Mouse (Mus musculus): Measurements from ENCODE around the gene Gls. TPM values are rescaled to one million over a fixed set of nuclear protein-coding genes. Genes with fewer than 3 reads are reported as not detected.

Gene Gls
- total RNA-seq, 2 experiments from 2014 or later: 366 to 368 TPM

DNA sequence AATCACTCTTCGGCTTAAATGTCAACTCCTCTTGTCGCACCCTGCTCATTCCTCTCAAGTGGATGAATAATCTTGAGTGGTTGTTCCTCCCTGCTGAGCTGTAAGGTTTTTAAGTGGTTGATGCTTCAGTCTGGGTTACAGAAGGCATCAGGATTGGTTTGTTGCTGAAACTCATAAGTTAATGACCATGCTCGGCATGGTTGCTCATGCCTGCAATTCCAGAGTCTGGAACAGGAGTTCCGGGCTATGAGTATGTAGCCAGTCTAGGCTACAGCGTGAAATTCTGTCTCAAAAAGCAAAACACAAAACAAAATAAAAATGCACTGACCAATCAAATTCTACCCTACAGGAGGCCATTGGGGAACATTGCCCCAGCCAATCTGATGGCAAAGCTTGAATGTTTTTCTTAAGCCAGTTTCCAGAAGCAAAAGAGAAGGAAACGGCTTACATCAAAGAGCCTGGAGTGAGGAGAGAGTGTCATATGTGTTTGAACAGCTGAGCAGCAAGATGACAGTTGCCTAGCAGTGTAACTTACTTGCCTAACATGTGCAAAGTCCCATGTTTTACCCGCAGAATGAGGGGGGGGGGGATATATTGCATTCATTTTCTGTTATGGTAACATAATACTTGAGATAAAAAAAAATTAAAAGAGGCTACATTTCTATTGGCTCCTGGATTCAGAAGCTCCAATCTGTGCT, 18.2 kb upstream of the Gls start:
- DNase-seq (ENCODE audit: low spot score in 2 of 2): no peak

DNA sequence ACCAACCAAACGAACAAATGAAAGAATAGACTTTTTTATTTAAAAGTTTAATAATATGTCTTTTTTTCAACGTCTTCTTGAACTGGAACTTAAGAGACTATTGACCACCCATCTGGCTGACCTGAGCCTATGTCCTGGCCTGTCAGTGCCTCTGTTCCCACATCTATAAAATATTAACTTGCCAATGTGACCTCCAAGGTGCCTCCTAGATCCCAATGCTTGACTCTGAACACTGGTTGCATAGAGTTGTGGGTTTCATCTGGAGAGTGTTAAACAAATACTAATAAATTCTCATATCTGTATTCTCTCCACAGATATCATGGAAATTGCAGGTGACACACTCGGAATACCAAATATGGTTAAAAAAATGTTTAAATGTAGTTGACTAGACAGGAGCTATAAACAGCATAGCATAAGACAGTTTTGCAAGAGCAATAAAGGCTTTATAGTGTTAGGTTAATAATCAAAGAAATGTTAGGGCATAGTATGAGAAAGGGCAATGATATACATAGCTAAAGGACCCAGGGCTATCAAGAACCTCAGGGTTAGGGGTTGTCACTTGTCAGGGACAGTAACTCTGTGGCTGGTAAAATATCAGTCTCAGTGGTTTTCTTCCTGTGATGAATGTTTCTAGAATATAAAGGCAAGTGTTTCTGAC, 16.0 kb upstream of the Gls start:
- no peak for DNase-seq (ENCODE audit: low spot score in 2 of 2)

DNA sequence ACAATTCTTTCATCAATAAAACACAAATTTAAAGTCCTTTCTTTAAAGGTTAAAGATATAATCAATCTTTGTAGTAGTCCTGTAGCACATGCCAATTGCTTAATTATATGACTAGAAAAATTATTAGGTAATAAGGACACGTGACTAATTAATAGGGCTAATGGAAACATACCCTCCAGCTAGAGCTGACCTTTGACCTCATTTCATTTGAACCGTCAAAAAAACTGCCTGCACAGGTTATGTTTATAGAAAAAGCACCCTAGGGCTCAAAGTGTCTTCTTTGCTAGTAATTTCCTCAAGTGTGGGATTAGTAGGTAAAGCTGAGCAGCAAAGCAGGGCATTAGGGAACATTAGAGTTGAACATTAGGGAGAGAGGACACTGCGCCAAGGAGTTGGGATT, 9.2 kb upstream of the Gls start:
- DNase-seq (ENCODE audit: low spot score in 2 of 2): no peak

DNA sequence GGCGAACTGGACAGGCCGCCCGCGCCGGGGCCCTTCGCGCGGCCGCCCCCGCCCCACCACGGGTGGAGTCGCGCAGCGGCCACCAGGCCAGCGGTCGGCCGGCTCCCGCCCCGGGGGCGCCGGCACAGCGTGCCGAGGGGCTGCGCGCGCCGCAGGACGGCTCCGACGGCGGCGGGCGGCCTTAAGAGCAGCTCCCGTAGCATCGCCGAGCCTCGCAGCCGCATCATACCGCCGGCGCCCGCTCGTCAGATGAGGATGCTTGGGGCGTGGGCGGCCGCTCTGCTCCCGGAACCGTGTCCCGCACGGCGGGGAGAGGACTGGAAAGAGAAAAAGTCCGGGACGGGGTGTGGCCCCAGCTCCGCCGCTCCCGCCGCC, 279 bp downstream of the Gls start:
- no peak for DNase-seq (ENCODE audit: low spot score in 2 of 2)

DNA sequence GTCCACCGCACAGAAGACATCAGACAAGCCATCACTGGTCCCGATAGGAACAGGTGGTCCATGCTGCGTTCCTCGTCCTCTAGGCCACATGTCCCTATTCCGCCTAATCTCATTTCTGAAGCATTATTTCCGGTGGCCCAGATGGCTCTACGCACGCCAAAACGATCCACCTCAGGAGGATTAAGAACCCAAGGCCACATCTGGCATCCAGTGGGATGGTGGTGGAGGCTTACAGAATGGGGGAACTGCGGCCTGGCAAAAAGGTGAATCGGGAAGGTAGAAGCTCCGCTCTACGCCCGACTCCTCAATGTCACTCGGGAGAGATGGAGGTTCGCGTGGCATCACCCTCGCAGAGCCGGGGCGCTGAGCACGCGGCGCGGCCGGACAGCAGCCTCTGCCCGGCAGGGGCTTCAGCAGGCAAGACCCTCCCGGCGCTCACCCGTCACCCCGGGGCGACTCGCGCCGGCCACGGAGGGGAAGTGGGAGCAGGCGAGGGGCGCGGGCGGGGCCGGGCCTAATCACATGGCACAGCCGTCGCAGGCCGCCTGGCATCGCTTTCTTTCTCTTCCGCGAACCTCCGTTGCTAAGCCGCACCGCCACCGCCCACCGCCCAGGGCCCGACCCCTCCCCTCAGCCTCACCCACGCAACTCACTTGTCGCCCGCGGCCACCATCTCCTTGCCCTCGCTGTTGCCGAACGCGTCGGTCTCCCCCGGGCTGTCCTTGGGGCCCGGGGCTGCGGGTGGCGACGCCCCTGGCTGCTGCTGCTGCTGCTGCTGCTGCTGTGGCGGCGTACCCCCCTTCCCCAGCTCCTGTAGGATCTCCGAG, 880 bp downstream of the Gls start:
- peak; percentile 47 to 66 for DNase-seq (ENCODE audit: low spot score in 2 of 2)

DNA sequence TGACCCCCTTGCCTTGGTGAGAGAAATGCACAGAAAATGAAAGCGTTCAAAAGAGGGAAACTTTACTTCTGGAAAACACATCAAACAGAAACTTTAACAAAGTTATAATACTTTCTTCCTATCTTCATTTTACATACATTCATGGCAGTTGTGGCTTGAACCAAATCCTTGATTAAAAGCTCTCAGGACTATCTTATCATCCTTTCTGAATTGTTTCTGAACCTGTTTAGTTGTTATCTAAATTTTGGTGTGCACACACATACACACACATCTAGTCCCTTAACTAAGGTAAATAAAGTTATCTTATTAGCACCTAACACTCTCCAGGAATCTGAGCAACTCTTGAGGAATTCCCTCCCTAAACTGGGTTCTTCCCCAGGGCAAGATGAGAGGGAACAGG, 2.6 kb downstream of the Gls start:
- DNase-seq (ENCODE audit: low spot score in 2 of 2): no peak

DNA sequence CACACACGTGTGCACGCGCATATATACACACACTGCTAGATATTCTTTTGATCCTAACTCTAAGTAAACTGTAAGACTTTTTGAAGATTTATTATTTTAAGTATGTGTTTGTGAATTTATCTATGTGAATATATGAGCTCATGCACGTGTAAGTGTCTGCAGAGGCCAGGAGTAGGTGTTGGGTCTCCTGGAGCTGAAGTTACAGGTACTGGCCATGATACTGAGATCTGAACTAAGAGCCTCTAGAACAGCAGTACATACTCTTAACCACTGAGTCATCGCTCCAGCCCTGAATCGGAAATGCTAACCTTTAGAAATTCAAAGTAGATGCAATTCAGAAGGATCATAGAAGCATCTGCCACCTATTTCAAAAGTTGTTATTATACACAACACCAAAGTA, 4.9 kb downstream of the Gls start:
- no peak for DNase-seq (ENCODE audit: low spot score in 2 of 2)

DNA sequence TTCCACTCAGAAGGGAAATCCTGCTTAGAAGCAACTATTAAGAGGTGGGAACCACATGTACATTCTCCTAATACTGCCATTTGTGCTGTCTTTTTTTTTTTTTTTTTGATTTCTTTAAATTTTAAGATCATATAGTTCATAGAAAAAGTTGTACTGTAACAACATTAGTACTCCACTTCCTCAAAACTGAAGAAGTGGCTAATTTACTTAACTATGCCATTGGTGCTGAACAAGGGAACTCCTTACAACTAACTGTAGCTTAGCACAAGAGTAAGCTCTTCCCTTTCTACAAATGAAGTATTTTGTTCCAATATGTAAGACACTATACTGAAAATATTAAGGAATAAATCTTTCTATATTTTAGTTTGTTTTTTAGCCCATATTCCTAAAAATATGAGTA, 6.6 kb downstream of the Gls start:
- no peak for DNase-seq (ENCODE audit: low spot score in 2 of 2)

DNA sequence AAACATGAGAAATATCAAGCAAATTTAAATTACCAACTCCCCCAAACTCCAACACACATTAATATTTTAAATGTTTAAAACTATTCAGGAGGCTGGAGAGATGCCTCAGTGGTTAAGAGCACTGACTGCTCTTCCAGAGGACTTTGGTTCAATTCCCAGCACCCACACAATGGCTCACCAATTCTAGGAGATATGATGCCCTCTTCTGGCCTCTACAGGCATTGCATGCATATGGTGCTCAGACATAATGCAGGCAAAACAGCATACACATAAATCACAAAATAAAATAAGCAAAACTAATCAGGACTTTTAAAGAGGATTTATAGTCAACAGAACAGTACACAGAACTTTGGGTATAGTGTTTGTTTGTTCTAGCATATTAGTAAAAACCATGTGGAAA, 16.3 kb downstream of the Gls start:
- DNase-seq (ENCODE audit: low spot score in 2 of 2): no peak

DNA sequence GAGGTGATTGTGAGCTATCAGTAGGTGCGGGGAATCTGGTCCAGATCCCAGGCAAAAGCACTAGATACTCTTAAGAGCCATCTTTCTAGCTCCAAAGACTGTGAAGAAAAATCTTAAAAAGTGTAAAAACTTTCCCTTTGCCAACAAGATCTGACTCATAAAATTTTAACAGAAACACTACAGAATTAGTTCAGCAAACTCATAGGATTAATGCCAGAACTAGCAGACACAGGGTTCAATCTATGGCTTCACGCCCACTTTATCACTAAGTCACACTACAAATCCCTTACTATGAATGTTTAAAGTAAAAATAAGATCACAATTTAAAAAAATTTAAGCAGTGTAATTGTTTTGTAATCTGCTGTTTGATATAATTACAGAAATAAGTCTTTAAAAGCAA, 50.0 kb downstream of the Gls start:
- no peak for DNase-seq (ENCODE audit: low spot score in 2 of 2)

DNA sequence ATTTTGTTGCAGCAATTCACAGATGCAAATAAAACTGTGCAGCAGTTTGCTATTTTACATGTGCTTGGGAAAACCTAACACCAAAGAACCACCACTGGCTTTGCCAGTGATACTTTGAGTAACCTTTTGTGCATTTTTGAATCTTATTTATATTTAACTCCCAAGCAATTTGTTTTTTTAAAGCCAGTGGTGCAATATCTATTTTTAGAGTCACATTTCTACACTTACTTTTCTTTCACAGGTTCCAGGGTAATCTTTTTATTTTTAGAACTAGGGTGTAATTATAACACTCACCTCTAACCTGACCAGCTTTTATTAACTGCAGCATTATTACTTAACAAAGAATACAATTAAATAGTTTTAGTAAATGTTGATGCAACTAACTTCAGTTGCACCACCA, 51.0 kb downstream of the Gls start:
- no peak for DNase-seq (ENCODE audit: low spot score in 2 of 2)

DNA sequence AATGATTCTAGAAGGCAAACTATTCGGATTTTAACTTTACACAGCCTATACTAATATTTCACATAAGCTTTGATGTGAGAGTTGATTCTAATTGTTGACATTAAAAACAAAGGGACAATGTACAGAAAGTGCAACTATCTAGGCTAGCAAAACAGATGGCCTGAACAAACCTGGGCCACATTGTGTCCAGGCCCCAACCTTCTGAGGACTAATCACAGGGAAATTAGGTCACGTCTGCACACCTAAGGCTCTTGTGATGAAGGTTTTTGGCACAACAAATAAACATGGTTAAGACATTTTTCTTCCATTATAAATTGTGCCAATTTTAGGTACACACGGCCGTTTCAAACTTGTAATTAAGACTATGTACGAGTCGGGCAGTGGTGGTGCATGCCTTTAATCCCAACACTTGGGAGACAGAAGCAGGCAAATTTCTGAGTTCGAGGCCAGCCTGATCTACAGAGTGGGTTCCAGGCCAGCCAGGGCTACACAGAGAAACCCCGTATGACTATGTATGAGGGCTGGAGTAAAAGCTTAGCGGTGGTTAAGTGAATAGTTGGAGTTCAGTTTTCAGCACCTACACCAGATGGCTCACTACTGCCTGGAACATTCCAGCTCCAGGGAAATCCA, 53.0 kb downstream of the Gls start:
- DNase-seq (ENCODE audit: low spot score in 2 of 2): no peak

DNA sequence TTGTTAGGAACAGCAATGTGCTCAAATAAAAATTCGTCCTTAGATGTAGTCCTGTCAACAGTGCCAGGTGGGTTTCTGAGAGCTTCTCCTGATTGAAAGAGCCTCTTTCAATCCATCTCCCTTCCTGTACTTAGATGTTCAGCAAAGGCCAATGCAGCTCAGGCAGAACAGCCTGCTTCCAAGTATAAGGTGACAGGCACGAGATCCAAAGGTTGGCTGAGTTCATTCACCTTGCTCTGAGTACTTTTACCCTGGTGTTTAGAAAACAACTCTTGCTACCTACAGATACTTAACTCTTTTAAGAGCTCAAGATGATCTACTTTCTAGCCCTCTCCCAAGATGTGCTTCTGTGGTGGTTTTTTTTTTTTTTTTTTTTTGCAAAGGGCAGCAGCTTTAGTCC, 56.0 kb downstream of the Gls start:
- no peak for DNase-seq (ENCODE audit: low spot score in 2 of 2)

DNA sequence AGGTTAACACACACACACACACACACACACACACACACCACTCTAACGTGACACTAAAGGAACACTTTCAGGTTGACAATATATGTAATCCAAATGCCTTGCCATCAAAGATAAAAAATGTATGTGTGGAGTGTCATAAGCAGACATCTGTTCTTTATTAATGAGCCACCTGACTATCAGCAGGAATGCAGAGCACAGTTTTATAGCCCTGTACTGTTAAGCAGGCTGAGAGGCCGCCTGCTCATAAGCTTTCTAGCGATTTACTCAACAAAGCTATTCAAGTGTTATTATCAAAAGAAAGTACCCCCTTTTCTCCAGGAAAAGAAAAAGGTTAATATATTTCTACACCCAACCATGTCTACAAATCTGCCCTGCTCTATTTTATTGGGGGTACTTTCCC, 57.0 kb downstream of the Gls start:
- no peak for DNase-seq (ENCODE audit: low spot score in 2 of 2)

DNA sequence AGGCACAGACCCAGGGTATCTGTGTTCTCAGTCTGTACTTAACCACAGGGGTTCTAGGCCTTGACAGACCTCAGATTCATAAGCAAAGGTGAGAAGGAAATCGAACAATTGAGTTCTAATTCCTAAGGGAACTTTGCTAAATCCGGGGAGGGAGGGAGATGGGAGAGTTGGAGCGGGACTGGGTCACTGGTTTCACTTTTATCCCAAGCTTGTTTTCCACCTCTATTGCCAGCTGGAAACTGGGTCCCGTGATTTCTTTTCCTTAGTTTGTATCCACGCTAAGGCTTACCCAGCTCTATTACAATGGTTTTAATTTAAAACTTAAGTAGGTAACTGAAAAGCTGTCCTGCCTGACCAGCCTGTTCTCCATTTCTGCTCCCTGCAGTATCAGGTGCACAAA, 57.7 kb downstream of the Gls start:
- DNase-seq (ENCODE audit: low spot score in 2 of 2): no peak

DNA sequence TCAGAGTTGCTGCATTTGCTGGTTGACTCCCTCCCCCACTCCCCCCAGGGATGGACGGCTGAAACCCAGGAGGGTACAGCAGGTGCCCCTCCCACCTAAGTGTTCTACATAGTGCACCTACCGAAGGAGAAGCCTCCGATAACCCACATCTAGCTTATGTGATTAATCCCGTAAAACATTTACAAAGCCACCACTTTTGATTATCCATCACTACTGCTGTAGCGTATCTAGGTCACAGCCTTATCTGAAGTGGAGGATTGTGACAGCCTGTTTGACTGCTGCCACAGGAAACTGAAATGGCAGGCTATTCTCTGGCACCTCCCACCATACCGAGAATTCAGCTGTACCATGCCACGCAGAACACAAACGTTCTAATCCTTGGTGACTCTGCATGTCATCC, 61.8 kb downstream of the Gls start:
- no peak for DNase-seq (ENCODE audit: low spot score in 2 of 2)

DNA sequence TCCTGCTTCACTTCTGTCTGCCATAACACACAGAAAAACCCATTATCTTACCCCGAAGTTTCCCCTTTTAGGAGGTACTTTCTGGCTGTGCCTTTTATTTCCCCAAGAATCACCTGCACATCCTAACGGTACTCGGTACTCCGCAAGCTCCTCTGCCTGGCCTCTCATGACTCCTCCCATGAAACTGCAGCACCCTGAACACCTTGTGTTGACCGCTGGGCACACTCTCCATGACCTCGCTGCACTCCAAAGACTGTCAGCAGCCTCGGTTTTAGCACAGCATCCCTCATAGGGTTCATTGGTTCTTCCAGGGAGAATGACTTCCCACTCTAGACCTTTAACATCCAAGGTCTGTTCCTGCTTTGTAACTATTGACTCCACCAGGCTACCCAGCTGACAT, 62.3 kb downstream of the Gls start:
- no peak for DNase-seq (ENCODE audit: low spot score in 2 of 2)

DNA sequence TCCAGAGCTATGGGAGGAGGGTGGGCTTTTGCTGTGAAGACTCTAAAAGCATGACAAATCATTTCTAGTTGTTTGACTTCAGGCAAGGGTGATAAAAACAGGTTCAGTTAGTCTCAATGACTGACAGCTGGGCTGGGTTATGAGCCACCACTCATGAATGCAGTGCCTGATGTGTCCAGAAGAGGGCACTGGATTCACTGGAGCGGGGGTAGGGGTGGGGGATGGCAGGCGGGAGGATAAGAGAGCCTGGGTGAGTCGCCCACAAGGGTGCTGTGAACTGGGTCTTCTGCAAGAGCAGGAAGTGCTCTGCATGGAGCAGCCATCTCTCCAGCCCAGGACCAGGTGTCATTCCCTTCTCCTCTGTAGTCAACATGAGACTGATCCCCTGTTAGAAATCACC, 63.0 kb downstream of the Gls start:
- no peak for DNase-seq (ENCODE audit: low spot score in 2 of 2)

DNA sequence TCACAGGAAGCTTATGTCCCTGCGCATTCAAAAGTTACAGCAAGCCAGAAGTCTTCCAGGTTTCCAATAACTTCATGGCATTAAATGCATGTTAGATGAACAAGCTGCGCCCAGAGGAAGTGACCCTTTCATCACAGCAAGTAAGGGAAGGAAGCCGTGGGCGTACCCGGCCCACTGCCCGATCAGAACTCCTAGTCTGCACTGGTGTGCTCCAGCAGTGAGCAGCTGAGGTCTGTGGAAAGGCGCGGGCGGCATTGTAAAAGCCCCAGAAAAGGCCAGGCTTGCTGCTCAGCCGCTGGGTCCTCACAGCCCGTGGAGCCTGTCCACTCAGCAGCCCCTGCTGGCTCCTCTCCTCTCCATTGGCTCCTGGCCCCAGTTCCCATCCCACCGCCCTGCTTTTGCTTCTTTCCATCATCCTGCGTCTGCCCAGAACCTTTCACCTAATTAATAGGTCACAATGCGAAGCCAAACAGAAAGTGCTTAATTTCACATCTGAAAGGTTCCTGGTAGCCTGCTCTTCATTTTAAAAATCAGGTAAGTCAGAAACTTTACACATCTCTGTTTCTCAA, 66.3 kb downstream of the Gls start:
- DNase-seq (ENCODE audit: low spot score in 2 of 2): no peak

DNA sequence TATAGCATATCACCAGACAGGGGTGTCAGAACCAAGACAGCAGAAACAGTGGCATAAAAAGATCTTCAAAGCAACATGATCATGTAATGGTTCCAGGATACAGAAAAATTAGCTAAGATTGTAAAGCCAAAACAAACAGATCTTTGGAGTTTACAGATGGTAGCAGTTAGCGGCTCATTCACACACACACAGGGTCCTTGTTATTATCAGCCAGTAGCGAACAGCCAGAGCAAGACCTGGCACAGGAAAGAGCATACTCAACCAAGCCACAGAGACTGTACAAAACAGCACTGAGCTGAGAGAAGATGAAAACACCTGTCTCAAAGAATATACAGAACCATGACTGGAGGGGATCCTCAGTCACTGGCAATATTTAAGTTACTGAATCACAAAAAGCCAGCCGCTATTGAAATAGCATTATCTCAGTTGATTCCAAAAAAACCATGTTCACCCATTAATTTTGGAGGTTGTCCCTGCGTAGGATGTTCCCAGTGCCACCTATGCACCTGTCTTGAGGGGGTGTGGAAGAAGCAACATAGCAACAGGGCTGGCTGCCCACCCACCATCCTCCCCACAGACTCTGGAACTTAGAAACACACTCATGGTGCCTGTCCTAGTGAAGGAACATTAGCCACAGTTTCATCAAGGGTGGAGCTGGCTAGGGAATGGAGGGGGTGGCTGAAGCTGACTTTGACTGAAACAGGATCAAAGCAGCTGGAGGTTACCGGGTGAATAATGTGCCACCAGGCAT, 69.2 kb downstream of the Gls start:
- no peak for DNase-seq (ENCODE audit: low spot score in 2 of 2)

DNA sequence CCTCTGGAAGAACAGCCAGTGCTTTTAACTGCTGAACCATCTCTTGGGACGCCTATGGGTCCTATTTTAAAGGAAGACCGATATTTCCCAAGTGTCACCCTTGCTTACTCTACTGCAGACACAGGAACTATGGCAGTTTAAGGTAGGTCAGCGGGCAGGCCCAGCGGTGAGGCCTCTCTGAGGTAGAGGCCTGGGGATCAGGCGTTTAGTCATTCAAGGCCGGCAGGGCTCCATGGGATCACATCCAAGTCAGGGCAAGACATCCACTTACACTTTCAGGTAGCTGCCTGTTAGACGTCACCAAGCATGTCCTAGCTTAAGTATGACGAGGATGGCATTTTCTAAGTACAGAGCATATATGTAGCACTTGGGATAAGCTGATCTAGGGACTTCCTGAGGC, 71.9 kb downstream of the Gls start:
- no peak for DNase-seq (ENCODE audit: low spot score in 2 of 2)
